Mouse (Mus musculus) urinary bladder, postnatal 14 days (tissue): ENCODE measurements at regions not wholly inside any gene's neighbourhood (a gene's known extent, or its start where the extent isn't known, plus 50 kb on each side); places are given as distances from the start of the nearest gene placed in this dataset.

ENCODE experiments used
- DNase-seq: peaks from one replicate; pipeline ENCODE4 v3.0.0; 2021; ENCODE audit warnings: low spot score

GRCm38 (mm10) chr9:31971801-31972628, 58.8 kb upstream of the Barx2 start:
- peak; percentile 78 for DNase-seq

DNA sequence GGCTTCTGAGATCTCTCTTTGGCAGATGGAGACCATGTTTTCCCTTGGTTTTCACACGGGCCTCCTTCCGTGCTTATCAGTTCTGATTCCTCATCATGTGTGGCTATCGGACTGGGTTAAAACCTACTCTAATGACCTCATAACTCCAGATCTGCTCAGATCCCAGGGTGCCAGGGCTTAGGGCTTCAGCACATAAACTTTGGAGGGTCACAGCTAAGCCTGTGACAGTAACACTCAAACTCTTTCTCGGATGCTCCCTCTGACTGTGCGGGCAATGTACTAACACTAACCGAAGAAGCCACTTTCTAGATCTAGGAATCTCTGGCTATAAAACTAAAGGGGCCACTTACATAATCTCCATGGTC, 59.3 kb upstream of the Barx2 start:
- DNase-seq: no peak

- no peak for DNase-seq
These were observed 62.9 kb upstream of the Barx2 start for GRCm38 (mm10) chr9:31976191-31976590.

GRCm38 (mm10) chr9:31978071-31978470, 64.8 kb upstream of the Barx2 start:
- DNase-seq: no peak

DNA sequence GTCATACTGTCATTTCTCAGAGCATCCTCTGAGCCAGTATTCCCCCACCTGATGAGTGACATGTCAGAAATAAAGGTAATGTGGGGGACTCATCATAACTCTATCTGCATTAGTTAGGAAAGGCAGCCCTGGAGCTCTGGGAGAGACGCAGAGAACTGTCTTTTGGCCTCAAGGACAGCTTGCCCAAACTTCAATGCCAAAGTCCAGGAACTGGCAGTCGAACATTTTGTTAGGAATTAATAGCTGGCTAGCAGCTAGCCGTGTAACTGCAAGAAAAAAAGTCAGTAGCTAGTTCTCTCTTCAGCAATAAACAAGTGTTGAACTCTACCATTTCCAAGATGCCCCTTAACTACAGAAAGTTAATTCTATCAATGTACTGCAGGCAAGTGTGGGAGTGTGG, 65.9 kb upstream of the Barx2 start:
- no peak for DNase-seq

GRCm38 (mm10) chr9:31980459-31980858, 67.2 kb upstream of the Barx2 start:
- DNase-seq: no peak

GRCm38 (mm10) chr9:31983759-31984586, 70.7 kb upstream of the Barx2 start:
- no peak for DNase-seq

- no peak for DNase-seq
These were observed 75.6 kb upstream of the Barx2 start for GRCm38 (mm10) chr9:31988826-31989225.

DNA sequence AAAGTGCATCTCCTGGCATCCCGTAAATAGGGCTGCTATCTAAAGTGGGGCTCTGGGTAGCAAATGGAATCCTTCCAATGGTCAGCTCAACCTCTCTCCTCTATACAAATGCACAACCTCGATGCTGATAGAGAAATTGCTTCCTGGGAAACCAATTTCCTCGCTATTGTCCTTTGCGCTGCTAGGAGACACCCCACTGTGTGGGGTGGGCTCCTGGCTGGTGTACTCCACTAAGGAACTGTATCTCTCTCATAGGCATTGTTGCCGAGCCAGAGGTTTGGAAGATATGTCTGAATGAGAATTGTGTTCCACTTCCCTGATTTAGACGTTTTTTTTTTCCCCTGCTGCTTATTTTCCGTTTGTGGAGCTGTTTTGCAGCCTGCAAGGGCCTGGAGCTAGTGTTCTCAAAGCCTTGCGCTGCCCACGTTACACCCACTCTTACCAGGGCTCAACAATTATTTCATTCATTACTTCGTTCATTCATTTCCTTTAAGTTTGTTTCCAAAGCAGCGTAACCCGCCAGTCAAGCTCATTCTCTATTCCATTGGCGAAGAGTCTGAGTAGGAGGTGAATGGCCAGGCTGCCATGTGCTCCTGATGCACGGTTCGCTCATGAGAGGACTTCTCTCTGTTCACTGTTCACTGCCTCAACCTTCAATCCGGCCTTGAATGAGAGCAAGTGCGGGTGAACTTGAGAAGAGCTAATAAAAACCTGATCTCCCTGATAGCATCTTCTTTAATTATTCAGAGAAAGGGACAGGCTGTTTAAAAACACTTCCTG, 76.5 kb upstream of the Barx2 start:
- no peak for DNase-seq

GRCm38 (mm10) chr9:31990456-31990855, 77.2 kb upstream of the Barx2 start:
- DNase-seq: no peak

- DNase-seq: no peak
These were observed 80.7 kb upstream of the Barx2 start for GRCm38 (mm10) chr9:31993631-31994601.

DNA sequence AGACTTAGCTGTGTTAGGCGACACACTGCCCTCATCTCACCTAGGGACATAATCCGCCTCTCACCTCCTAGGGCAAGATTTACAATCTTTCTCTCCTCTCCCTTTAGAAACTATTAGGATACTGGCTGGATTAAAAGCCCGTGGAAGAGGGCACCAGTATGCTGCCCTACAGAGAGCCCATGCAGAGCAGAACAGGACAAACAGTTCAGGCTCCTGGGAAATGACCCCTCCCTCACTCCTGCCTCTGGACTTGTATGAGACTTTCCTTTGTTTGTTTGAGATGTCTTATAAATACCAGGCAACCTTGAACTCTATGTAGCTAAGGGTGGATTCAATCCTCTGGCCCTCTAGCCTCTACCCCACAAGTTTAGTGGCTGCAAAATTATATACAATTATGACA, 81.8 kb upstream of the Barx2 start:
- no peak for DNase-seq

DNA sequence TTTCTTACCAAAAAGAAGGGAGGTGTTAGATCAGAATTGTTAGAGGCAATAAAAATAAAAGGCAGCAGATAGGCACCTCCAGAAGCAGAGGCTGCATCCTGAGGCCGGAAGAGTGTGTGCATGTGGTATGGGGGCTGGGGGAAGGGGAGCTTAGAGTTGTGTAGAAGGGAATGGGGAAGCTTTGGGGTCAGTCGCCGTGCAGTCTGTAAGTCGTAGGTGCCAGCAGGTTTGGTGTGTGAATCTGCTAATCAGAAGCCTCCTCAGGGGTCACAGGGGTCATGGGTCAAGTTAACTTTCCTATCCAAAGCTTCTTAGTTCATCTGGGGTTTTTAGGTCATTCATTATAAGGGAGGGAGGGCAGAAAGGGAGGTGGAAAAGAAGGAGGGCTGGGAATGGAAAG, 82.4 kb upstream of the Barx2 start:
- DNase-seq: no peak

DNA sequence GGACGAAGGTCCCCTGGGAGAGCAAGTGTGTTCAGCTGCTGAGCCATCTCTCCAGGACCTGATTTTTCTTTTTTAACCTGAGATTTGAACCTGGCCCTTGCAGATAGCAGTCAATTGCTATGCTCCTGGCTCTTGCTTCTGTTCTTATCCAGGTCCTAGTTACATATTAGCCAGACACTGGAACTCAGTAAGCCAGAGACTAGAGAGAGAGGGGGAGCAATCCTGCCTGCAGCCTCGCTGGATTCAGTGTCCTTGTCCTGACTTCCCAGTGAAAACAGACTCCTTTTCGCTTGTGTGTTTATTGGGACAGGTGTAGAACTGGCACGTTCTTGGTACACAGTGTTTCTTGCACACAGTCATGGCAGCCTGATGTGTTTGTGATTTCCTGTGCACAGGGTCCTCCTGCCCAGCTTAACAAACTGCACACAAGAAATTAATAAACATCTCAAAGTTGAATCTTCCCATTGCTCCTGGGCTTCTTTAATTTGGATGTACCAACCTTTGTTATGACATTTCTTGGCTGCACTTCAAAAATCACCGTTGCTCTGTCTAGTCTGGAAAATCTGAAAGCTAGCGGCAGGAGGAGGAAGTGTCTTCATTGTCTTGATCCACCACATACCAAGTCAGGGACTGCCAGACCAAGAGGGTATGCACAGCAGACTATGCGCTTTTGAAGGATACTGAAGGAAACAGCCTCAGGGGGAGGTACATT, 83.4 kb upstream of the Barx2 start:
- DNase-seq: no peak

DNA sequence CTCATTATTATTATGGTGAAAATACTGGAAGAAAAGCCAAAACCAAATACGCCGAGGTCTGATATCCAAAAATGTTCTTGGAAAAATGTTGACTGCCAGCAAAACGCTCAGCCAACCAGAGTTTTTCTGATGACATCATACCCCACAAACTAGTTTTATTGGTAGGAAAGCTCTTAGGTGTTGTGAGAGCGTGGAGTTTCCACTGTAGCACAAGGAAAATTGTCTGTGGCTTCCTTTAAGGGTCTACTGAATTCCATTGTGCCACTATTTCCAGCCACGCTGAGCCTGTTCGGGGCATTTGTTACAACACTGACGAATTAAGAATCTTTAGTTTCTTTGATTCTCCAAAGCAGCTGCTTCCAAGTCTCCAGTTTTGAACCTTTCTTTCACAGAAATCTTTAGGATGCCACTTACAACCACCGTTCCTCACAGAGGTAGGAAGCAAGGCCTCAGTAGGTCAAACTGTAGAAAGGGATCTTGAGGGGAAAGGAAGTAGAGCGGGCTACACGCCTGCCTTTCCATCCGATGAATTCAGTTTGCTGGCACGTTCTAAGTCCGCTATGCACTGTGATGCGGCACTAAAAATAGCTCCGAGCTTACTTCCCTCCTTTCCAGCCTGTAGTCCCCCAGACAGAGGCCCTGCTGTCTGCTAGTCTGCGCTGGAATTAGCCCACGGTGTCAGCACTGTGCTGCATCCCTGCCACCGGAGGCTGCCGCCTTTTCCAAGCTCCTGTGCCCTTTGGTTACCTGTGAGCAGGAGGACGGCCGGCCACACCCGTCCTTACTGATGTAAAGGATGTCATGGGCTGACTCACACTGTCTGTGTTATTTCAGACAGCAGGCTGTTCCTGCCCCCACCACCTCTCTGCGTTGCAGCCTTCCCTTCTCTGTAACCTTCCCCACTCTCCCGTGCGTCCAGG, 84.2 kb upstream of the Barx2 start:
- DNase-seq: peak; percentile 22

- no peak for DNase-seq
These were observed 85.4 kb upstream of the Barx2 start for GRCm38 (mm10) chr9:31998488-31999280.

- DNase-seq: no peak
These were observed 86.5 kb upstream of the Barx2 start for GRCm38 (mm10) chr9:31999760-32000159.

DNA sequence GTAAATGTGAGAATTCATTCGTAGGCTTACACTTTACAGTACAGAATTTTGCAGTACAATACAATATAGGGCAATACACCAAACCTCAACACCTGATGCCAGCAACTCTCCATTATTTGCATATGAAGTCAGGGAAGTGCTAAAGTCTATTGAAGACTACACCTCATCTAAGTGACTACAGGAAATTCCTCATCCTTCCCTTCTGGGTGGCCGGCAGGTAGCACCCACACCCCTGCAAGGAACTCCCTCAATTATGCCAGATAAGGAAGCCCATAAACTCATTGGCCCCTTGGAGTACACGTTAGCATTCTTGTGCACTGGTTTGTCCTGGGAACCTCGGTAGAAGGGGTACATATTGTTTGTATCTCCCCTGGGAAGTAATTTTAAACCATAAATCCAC, 89.7 kb upstream of the Barx2 start:
- no peak for DNase-seq

DNA sequence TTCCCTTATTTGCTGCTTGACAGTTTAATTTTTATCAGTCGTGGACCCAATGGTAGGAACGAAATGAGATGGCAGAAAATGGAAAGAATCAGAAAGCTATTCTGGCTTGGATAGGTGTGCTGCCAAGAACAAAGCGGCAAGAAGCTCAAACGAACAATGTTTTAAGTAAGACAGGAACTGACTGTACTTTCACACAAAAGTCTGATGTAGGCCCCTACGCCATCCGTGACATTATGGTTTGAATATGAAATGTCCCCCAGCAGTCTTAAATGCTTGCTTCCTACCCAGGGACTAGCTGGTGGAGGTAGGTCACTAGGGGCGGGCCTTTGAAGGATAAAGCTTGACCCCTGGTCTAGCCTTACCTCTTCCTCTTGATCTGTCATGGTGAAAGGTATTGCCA, 90.5 kb upstream of the Barx2 start:
- no peak for DNase-seq
